Mouse (Mus musculus): ENCODE data around the gene Ubxn10. TPM values are rescaled to one million over a fixed set of nuclear protein-coding genes. Genes with fewer than 3 reads are reported as not detected.

Ubxn10 gene
- polyA plus RNA-seq, 1 experiment from 2014 or later, result 1.5 TPM

DNA sequence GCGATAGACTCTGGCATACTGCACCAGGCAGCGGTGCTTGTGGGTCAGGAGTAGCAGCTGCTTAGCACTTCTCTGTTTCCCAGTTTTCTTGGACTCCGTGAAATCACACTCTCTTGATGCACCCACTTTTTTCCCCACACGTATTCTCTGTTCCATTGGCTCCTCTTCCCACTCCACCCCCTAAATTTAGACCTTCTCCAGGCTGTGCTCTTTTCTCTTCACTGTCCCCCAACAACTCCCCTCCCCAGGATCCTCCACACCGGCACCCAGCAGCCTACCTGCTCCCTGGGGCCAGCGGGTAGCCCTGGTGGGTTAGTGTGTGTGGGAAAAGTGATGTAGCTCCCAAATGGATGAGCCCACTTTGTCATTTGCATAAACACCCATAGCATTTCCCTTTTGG is 51.2 kb downstream of the Ubxn10 start:
- 88% methylated on average over 6 of the region's 6 CpGs for WGBS
- Histone ChIP-seq H3K4me2 (no peak overlapping the region), H3K36me3 (ENCODE audit: control insufficient read depth, insufficient read depth, low read length) (no peaks in the 10 kb centered on the region), H3K4me3 (ENCODE audit: low read depth, low read length) (no peak overlapping the region), H3K4me1 (ENCODE audit: control insufficient read depth, insufficient read depth, low read length) (peaks cover 22% of the 10 kb centered on the region), H3K9me3 (ENCODE audit: control insufficient read depth, low read length) (no peaks in the 10 kb centered on the region), H3K27ac (ENCODE audit: low read depth, low read length) (no peak overlapping the region), H3K9ac (ENCODE audit: low read length) (no peak overlapping the region), H3K27me3 (ENCODE audit: control insufficient read depth, insufficient read depth, low read length) (no peaks in the 10 kb centered on the region)
- no peak for DNase-seq (ENCODE audit: low spot score, missing footprints)
- no peak for ATAC-seq (ENCODE audit: low FRiP score)

DNA sequence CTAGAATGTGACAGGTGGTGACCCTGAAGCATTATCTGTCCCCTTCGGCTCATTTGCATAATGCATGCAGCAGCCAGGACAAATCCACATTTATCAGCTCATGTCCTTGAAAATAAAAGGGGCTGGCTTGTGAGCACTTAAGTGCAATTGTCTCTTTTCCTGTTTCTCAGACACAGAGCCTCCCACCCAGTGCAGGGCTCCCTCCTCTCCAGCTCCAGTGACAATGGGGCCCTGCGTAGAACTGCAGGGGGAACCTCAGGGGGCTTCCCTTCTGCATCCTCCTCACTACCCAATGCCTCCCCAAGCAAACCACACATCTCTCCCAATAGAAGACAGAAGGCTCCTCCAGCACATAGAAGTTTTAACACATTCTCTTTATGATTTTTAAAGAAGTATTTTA is 54.2 kb downstream of the Ubxn10 start:
- ATAC-seq (ENCODE audit: low FRiP score) (0 out of 2 replicates have a peak, but pooled peaks have one; percentile 46), DNase-seq (ENCODE audit: low spot score, missing footprints) (no peak)
- 52% methylated on average over 2 of the region's 2 CpGs for WGBS
- no peak overlapping the region for H3K4me2 ChIP-seq
- no peaks in the 10 kb centered on the region for H3K27me3 ChIP-seq (ENCODE audit: control insufficient read depth, insufficient read depth, low read length)
- peaks cover 11% of the 10 kb centered on the region for H3K4me1 ChIP-seq (ENCODE audit: control insufficient read depth, insufficient read depth, low read length)
- no peak overlapping the region for H3K4me3 ChIP-seq (ENCODE audit: low read depth, low read length)
- H3K36me3 ChIP-seq (ENCODE audit: control insufficient read depth, insufficient read depth, low read length), result no peaks in the 10 kb centered on the region
- no peaks in the 10 kb centered on the region for H3K9me3 ChIP-seq (ENCODE audit: control insufficient read depth, low read length)
- H3K9ac ChIP-seq (ENCODE audit: low read length), result no peak overlapping the region
- peak overlapping the region; percentile 44 for H3K27ac ChIP-seq (ENCODE audit: low read depth, low read length)

DNA sequence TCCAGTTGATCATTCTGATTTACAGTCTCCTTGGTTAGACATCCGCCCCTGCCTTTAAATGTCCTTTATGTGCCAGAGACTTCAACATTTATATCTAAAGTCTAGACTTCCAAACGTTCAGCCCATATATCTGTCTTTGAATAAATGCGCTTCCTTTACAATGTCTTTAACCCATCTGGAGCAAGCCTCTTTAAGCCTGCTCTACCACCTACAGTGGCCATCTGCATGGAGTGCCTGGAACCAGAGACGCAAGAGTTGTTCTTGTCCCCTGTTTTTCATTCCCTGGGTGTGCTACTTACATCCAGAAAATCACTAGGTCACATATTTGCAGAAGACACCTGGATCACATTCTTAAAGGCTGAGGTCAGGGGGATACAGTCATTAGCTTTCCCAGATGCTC is 56.8 kb downstream of the Ubxn10 start:
- no peak overlapping the region for H3K4me3 ChIP-seq (ENCODE audit: low read depth, low read length)
- WGBS, result 76% methylated on average over 4 of the region's 4 CpGs
- no peak overlapping the region for H3K9ac ChIP-seq (ENCODE audit: low read length)
- H3K27ac ChIP-seq (ENCODE audit: low read depth, low read length), result no peak overlapping the region
- H3K36me3 ChIP-seq (ENCODE audit: control insufficient read depth, insufficient read depth, low read length), result no peaks in the 10 kb centered on the region
- H3K4me2 ChIP-seq, result no peak overlapping the region
- no peaks in the 10 kb centered on the region for H3K27me3 ChIP-seq (ENCODE audit: control insufficient read depth, insufficient read depth, low read length)
- DNase-seq (ENCODE audit: low spot score, missing footprints) (no peak), ATAC-seq (ENCODE audit: low FRiP score) (no peak)
- peaks cover 11% of the 10 kb centered on the region for H3K4me1 ChIP-seq (ENCODE audit: control insufficient read depth, insufficient read depth, low read length)
- H3K9me3 ChIP-seq (ENCODE audit: control insufficient read depth, low read length), result no peaks in the 10 kb centered on the region

DNA sequence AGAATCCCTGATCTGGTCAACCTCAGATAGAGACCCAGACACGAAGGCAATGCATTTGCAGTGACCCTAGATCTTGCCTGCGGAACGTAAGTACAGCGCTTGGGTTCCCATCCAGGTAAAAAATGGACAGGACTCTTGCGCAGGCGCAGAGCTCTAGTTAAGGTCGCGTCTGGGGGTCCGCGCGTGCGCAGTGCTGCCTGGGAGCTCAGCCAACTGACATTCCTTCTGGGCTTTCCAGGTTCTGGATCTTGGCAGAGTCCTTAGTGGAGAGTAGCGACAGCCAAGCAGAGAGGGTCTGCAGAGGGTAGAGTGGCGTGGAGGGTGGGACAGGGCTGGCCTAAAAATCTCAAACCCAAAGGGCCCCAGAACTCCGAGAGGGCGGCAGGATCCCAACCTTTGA is 59.4 kb downstream of the Ubxn10 start:
- Histone ChIP-seq H3K4me1 (ENCODE audit: control insufficient read depth, insufficient read depth, low read length) (peaks cover 4% of the 10 kb centered on the region), H3K27ac (ENCODE audit: low read depth, low read length) (no peak overlapping the region), H3K9ac (ENCODE audit: low read length) (no peak overlapping the region), H3K9me3 (ENCODE audit: control insufficient read depth, low read length) (no peaks in the 10 kb centered on the region), H3K36me3 (ENCODE audit: control insufficient read depth, insufficient read depth, low read length) (no peaks in the 10 kb centered on the region), H3K27me3 (ENCODE audit: control insufficient read depth, insufficient read depth, low read length) (no peaks in the 10 kb centered on the region), H3K4me3 (ENCODE audit: low read depth, low read length) (no peak overlapping the region), H3K4me2 (peak overlapping the region; percentile 23)
- DNase-seq (ENCODE audit: low spot score, missing footprints) (peak; percentile 93), ATAC-seq (ENCODE audit: low FRiP score) (no peak)
- WGBS, result 22% methylated on average over 16 of the region's 16 CpGs

DNA sequence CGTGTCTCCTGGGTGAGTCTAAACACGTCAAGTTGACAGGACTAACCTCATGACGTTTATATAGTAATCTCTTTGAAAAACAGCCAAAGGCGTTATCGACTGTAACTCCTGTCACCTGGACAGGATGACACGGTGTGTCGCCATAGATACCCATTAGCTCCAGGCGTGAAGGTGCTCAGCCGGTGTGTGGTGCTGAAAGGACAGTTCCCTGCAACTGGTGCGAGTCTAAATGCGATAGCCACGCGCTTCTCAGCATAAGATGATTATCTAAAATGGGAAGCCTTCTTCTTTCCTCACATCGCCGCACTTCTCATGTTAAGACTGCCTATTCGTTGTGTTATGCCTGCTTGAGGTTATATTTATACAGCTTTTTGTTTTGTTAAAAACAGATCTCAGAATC is 60.5 kb downstream of the Ubxn10 start:
- no peak overlapping the region for H3K27ac ChIP-seq (ENCODE audit: low read depth, low read length)
- peaks cover 3% of the 10 kb centered on the region; the same call in 1 of the 2 replicates for H3K4me1 ChIP-seq (ENCODE audit: control insufficient read depth, insufficient read depth, low read length)
- H3K9me3 ChIP-seq (ENCODE audit: control insufficient read depth, low read length), result no peaks in the 10 kb centered on the region
- 19% methylated on average over 16 of the region's 16 CpGs for WGBS
- ATAC-seq (ENCODE audit: low FRiP score) (no peak), DNase-seq (ENCODE audit: low spot score, missing footprints) (no peak)
- no peak overlapping the region for H3K9ac ChIP-seq (ENCODE audit: low read length)
- no peak overlapping the region for H3K4me2 ChIP-seq
- no peaks in the 10 kb centered on the region for H3K36me3 ChIP-seq (ENCODE audit: control insufficient read depth, insufficient read depth, low read length)
- H3K4me3 ChIP-seq (ENCODE audit: low read depth, low read length), result no peak overlapping the region
- no peaks in the 10 kb centered on the region for H3K27me3 ChIP-seq (ENCODE audit: control insufficient read depth, insufficient read depth, low read length)

DNA sequence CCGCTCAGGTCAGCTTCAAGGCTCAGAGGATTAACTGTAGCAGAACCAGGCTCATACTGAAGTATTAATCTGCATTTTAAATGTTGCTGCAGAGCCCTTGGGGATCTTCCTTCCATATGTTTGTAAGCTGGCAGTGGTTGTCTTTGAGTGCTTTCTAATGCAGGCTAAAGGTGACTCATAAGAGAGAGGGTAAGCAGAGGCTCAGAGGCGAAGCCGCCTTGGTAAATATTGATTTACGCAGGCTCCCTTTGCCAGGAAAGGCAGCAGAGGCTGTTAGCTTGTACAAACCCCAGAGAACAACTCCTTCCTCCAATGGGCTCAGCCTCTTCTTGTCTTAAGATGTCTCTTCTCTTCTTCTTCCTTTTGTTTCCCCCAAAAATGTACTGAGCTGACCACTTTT is 64.8 kb downstream of the Ubxn10 start:
- Histone ChIP-seq H3K27me3 (ENCODE audit: control insufficient read depth, insufficient read depth, low read length) (no peaks in the 10 kb centered on the region), H3K27ac (ENCODE audit: low read depth, low read length) (no peak overlapping the region), H3K9ac (ENCODE audit: low read length) (no peak overlapping the region), H3K4me3 (ENCODE audit: low read depth, low read length) (no peak overlapping the region), H3K9me3 (ENCODE audit: control insufficient read depth, low read length) (no peaks in the 10 kb centered on the region), H3K4me2 (no peak overlapping the region), H3K4me1 (ENCODE audit: control insufficient read depth, insufficient read depth, low read length) (peaks cover 3% of the 10 kb centered on the region; the same call in 1 of the 2 replicates), H3K36me3 (ENCODE audit: control insufficient read depth, insufficient read depth, low read length) (no peaks in the 10 kb centered on the region)
- WGBS, result 65% methylated on average over 4 of the region's 4 CpGs
- peak; percentile 64; the same call in 1 of the 2 replicates for ATAC-seq (ENCODE audit: low FRiP score)
- no peak for DNase-seq (ENCODE audit: low spot score, missing footprints)

DNA sequence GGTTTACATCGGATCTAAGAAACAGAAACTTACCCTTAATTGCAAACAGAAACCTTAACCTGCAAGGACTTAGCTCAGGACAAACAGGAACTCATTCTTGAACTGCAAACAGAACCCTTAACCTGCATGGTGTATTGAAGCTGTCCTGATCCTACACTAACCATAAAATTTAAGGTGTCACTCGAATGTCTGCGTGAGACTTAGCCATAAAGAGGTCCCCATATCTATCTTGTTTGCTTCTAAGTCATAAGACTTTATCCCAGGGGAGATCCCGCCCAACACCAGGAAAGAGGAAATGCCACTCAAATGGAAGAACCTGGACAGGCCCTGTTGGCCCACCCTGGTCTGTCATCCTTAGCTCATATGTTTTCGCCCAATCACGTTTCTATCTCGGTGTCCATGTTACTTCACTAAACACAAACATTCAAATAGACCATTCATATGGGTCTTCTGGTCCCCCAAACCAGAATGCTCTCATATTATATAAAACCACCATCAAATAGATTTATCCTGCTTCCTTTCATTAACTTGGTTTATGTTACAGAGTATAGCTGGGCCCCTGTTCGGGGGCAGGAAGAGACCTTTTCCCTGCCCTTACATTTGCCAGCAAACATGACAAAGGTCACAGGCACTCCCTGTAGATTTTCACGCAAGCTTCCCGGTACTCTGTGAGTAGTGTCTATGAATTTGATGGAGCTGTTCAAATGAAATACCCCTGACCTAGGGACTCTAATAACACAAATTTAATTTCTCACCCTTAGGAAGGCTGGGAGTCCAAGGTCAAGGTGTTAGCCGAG is 66.7 kb downstream of the Ubxn10 start:
- H3K4me3 ChIP-seq (ENCODE audit: low read depth, low read length), result no peak overlapping the region
- no peaks in the 10 kb centered on the region for H3K27me3 ChIP-seq (ENCODE audit: control insufficient read depth, insufficient read depth, low read length)
- H3K4me2 ChIP-seq, result no peak overlapping the region
- ATAC-seq (ENCODE audit: low FRiP score), result no peak
- H3K27ac ChIP-seq (ENCODE audit: low read depth, low read length), result no peak overlapping the region
- 87% methylated on average over 11 of the region's 11 CpGs for WGBS
- DNase-seq (ENCODE audit: low spot score, missing footprints), result no peak
- H3K36me3 ChIP-seq (ENCODE audit: control insufficient read depth, insufficient read depth, low read length), result no peaks in the 10 kb centered on the region
- no peaks in the 10 kb centered on the region for H3K9me3 ChIP-seq (ENCODE audit: control insufficient read depth, low read length)
- H3K9ac ChIP-seq (ENCODE audit: low read length), result no peak overlapping the region
- H3K4me1 ChIP-seq (ENCODE audit: control insufficient read depth, insufficient read depth, low read length), result peaks cover 3% of the 10 kb centered on the region; the same call in 1 of the 2 replicates

DNA sequence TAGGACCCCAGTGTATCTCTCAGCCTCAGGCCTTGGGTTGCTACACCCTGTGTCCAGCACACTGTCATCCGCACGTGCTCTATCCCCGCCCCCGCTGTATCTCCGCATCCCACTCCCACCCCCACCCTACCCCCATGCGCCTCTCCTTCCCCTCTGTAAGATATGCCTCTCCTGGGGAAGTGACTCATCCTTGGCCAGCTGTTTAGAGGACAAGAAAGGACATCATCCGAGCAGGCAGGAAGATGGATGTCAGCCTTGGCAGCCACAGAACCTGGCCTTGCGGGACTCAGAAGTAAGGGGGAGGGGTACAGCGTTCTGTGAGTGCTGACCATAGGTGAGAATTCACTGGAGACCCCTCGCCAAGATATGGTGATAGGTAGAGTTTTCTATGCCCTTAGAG is 70.4 kb downstream of the Ubxn10 start:
- Histone ChIP-seq H3K4me3 (ENCODE audit: low read depth, low read length) (no peak overlapping the region), H3K4me1 (ENCODE audit: control insufficient read depth, insufficient read depth, low read length) (no peaks in the 10 kb centered on the region), H3K4me2 (no peak overlapping the region), H3K9ac (ENCODE audit: low read length) (no peak overlapping the region), H3K36me3 (ENCODE audit: control insufficient read depth, insufficient read depth, low read length) (no peaks in the 10 kb centered on the region), H3K27ac (ENCODE audit: low read depth, low read length) (no peak overlapping the region), H3K27me3 (ENCODE audit: control insufficient read depth, insufficient read depth, low read length) (no peaks in the 10 kb centered on the region), H3K9me3 (ENCODE audit: control insufficient read depth, low read length) (no peaks in the 10 kb centered on the region)
- ATAC-seq (ENCODE audit: low FRiP score), result no peak
- WGBS, result 84% methylated on average over 10 of the region's 10 CpGs
- DNase-seq (ENCODE audit: low spot score, missing footprints), result peak; percentile 49

DNA sequence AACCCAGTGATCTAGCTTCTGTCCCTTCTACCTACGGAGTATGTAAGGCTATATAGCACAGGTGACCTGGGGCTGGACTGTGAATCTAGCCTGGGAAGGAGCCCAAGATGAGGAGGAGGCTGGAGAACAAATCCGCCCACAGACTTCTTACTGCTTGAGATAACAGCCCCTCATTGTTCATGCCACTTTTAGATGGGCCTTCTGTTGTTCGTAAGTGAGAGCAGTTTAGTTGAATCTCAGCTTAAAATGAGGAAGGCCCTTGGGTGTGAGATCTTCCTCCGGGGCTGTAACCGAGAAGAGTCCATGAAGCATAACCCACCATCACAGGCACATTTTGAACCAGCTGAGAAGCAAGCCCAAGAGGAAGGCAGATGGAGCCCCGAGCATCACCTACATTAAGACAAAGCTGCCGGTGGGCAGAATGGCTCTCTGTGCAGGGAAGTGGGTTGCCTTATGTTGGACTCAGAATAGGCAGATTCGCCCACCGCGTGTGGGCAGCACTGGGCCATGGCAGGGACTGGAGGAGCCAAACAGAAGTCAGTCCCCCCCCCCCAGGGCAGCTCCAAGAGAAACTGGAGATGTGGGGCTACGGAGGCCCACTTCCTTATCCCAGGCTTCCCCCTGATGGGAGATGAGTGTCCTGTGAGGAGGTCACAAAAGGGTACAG is 76.9 kb downstream of the Ubxn10 start:
- Histone ChIP-seq H3K27me3 (ENCODE audit: control insufficient read depth, insufficient read depth, low read length) (no peaks in the 10 kb centered on the region), H3K9ac (ENCODE audit: low read length) (no peak overlapping the region), H3K36me3 (ENCODE audit: control insufficient read depth, insufficient read depth, low read length) (no peaks in the 10 kb centered on the region), H3K27ac (ENCODE audit: low read depth, low read length) (no peak overlapping the region), H3K4me1 (ENCODE audit: control insufficient read depth, insufficient read depth, low read length) (no peaks in the 10 kb centered on the region), H3K4me2 (no peak overlapping the region), H3K9me3 (ENCODE audit: control insufficient read depth, low read length) (no peaks in the 10 kb centered on the region), H3K4me3 (ENCODE audit: low read depth, low read length) (no peak overlapping the region)
- ATAC-seq (ENCODE audit: low FRiP score), result no peak
- peak; percentile 75 for DNase-seq (ENCODE audit: low spot score, missing footprints)
- 85% methylated on average over 11 of the region's 11 CpGs for WGBS
